Mouse (Mus musculus) forebrain, embryonic 14.5 days (tissue): ENCODE measurements around the gene Susd3. TPM values are rescaled to one million over a fixed set of nuclear protein-coding genes. Genes with fewer than 3 reads are reported as not detected.

Source experiments
- ATAC-seq: fragments of 200-750 bp; cut with Nextera tagmentation; 2 replicates; pipeline ENCODE4 v1.8.0; 2017; ENCODE audit warnings: mild to moderate bottlenecking, moderate library complexity
- DNase-seq: peaks from one replicate; pipeline ENCODE4 v3.0.0-alpha.2; 2015; ENCODE audit warnings: low spot score
- H3K27ac ChIP-seq: fragments of 300-500 bp; sonication (generic); 2 replicates; pipeline ENCODE4 v1.5.1; 2014; ENCODE audit warnings: low read depth, mild to moderate bottlenecking, control low read depth, low read length, moderate library complexity
- H3K27me3 ChIP-seq: fragments of 300-500 bp; sonication (generic); replicated peaks from 2 replicates; pipeline ENCODE4 v1.6.1; 2014; ENCODE audit warnings: low read length, control low read depth, mixed read lengths; ENCODE audit not compliant: control insufficient read depth, insufficient read depth
- H3K36me3 ChIP-seq: fragments of 300-500 bp; sonication (generic); 2 replicates; pipeline ENCODE4 v1.6.1; 2014; ENCODE audit warnings: low read length, control low read depth; ENCODE audit not compliant: control insufficient read depth, insufficient read depth
- H3K4me1 ChIP-seq: fragments of 300-500 bp; sonication (generic); 2 replicates; pipeline ENCODE4 v1.6.1; 2014; ENCODE audit warnings: antibody characterized with exemption, low read length, control low read depth; ENCODE audit not compliant: control insufficient read depth, insufficient read depth
- H3K4me2 ChIP-seq: fragments of 300-500 bp; sonication (generic); 2 replicates; pipeline ENCODE4 v1.6.1; 2014; ENCODE audit warnings: mild to moderate bottlenecking, control low read depth, low read length
- H3K4me3 ChIP-seq: fragments of 300-500 bp; sonication (generic); 2 replicates; pipeline ENCODE4 v1.5.1; 2014; ENCODE audit warnings: low read depth, low read length, control low read depth
- H3K9ac ChIP-seq: fragments of 300-500 bp; sonication (generic); 2 replicates; pipeline ENCODE4 v1.6.1; 2014; ENCODE audit warnings: mild to moderate bottlenecking, low read length, control low read depth, moderate library complexity
- H3K9me3 ChIP-seq: fragments of 300-500 bp; sonication (generic); replicated peaks from 2 replicates; pipeline ENCODE4 v1.6.1; 2016; ENCODE audit warnings: low read length, control low read depth, mixed read lengths; ENCODE audit not compliant: control insufficient read depth
- WGBS: fragments of 180-500 bp; shearing (Covaris S2); extraction: QIAGEN DNeasy Blood & Tissue Kit; methylation state at CpG from one replicate; pipeline ENCODE4 v1.1.7; 2014; 5-methylcytosine and 5-hydroxymethylcytosine counted together
- polyA plus RNA-seq: library from polyadenylated mRNA; unstranded; fragments of >200 nt; fragmentation: Nextera tagmentation; extraction: Ambion mirVana; gene quantifications from 2 replicates; pipeline ENCODE4 v1.2.1, GENCODE M21; 2014

Gene Susd3
- polyA plus RNA-seq, 1 experiment from 2014 or later = 1.4 TPM

DNA sequence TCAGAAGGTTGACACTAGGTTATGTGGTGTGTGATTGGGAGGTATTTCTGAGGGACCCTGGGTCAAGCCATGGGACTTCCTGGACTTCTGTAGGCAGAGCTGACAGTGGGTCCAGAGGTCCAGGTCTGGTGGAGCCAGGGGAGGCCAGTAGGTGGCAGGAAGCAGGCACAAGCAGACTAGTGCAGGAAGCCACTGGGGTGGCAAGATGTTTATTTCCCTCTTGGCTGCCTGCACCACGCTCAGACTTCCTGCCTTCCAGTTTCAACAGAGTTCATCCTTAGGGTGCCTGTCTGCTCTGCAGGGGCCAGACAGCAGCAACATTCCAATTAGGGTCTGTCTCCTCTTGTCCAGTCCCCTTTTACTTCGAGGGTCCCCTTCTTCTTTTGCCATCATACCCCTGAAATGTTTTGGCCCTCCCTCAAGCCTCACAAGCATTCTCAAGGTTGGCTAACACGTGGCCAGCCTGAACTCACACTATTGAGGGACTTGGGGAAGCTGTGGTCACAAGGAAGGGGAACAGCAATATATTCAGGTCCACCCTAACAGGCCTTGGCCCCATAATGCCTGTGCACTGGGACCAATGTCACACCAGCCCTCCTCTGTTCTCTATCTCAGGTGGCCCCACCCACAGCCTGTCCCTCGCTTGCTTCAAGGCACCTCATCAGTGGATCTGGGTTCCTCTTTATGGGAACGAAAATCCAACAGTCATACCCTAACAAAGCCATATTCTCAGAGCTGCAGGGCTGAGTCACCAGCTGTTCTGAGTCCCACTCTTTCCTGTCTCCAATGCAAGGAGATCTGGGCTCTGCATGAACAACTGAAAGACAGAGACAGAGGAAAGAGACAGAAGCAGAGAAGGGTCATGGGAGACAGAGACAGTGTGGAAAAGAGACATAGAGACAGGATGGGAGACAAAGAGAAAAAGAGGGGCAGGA lies 23.6 kb upstream of the Susd3 start:
- no peak overlapping the region for H3K27ac ChIP-seq
- no peak for DNase-seq
- H3K4me2 ChIP-seq = no peak overlapping the region
- no peak overlapping the region for H3K4me3 ChIP-seq
- peaks cover 5% of the 10 kb centered on the region; the same call in 1 of the 2 replicates for H3K36me3 ChIP-seq
- no peaks in the 10 kb centered on the region for H3K9me3 ChIP-seq
- 71% methylated on average over 5 of the region's 5 CpGs for WGBS
- ATAC-seq = no peak
- no peak overlapping the region for H3K9ac ChIP-seq
- H3K27me3 ChIP-seq = no peaks in the 10 kb centered on the region
- no peaks in the 10 kb centered on the region for H3K4me1 ChIP-seq

DNA sequence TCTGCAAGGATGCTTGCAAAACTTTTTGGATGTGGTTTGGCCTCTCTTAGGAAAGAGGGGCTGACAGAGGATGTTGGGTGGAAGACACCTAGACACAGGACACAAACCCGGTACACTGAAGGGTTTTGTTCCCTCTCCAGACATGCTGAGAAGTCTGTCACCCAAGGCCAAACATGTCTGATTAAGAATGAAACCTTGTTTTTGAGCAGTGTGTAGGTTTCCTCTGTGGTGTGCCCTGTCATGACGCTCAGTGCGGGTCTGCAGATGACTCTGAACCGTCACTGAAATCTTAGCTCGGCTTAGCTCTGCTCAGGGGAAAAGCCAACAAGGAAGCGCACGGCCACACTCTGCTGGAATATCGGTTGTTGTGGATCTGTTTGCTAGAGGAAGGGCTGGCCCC lies 22.0 kb upstream of the Susd3 start:
- ATAC-seq = no peak
- H3K27ac ChIP-seq = no peak overlapping the region
- H3K9ac ChIP-seq = no peak overlapping the region
- no peak overlapping the region for H3K4me3 ChIP-seq
- no peak overlapping the region for H3K4me2 ChIP-seq
- no peak for DNase-seq
- no peaks in the 10 kb centered on the region for H3K36me3 ChIP-seq
- no peaks in the 10 kb centered on the region for H3K4me1 ChIP-seq
- 87% methylated on average over 8 of the region's 8 CpGs for WGBS
- no peaks in the 10 kb centered on the region for H3K27me3 ChIP-seq
- no peaks in the 10 kb centered on the region for H3K9me3 ChIP-seq

DNA sequence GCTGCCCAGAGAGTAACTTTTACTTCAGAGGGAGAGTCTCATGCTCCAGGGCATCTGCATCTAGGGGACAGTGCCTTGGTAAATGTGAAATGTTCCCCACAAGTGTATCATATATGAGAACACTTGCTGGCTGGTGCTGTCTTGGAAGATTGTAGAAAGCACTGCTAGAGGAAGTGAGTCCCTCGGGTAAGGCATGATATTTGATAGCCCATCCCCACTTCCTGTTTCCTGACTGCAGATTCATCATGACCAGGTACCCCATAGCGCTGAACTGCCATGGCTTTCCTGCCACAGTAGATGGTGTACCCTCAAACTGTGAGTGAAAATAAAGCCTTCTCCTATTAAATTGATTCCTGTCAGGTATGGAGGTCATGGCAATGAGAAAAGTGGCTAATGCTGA lies 19.1 kb upstream of the Susd3 start:
- no peak overlapping the region for H3K9ac ChIP-seq
- ATAC-seq = no peak

DNA sequence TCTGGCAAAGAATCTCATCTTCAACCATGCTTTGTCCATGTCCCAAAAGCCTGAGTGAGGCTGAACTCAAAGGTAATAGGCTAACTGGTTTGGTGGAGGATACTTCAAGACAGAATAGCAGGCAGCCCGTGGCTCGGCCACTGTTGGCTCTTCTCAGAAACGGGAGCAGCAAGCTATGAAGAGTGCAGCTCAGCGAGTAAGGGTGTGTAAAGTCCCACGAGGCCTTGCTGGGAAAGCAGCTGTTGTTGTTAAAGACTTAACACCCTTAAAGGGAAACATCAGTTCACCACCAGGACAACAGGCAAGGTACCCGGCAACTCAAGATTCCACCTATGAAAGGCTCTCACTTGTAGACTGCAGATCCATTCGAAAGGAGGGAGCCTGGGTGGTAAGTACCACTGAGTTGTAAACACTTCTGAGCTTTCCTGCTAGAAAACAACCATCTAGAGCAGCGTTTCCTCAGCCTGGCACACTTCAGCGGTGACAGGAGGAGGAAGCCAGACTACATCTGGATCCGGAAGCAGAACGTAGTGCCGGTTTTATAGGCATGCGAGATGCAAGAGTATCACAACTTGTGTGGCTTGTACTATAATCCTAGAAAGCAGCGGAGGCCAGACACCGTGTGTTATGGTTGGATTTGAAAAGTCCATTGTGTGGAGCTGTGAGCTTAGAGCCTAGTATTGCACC lies 11.7 kb upstream of the Susd3 start:
- Histone ChIP-seq H3K36me3 (0 out of 2 replicates have a peak, but pooled peaks cover 10% of the 10 kb centered on the region), H3K27ac (no peak overlapping the region), H3K4me3 (no peak overlapping the region), H3K4me2 (no peak overlapping the region), H3K4me1 (no peaks in the 10 kb centered on the region), H3K9me3 (no peaks in the 10 kb centered on the region), H3K27me3 (no peaks in the 10 kb centered on the region), H3K9ac (no peak overlapping the region)
- DNase-seq = no peak
- WGBS = 86% methylated on average over 15 of the region's 15 CpGs
- no peak for ATAC-seq

More for the DNA sequence above, 19.1 kb upstream of the Susd3 start:
- Histone ChIP-seq H3K9me3 (no peaks in the 10 kb centered on the region), H3K27me3 (no peaks in the 10 kb centered on the region), H3K4me1 (no peaks in the 10 kb centered on the region), H3K27ac (no peak overlapping the region), H3K4me2 (no peak overlapping the region), H3K4me3 (no peak overlapping the region), H3K36me3 (0 out of 2 replicates have a peak, but pooled peaks cover 10% of the 10 kb centered on the region)
- no peak for DNase-seq
- 82% methylated on average over 2 of the region's 2 CpGs for WGBS

DNA sequence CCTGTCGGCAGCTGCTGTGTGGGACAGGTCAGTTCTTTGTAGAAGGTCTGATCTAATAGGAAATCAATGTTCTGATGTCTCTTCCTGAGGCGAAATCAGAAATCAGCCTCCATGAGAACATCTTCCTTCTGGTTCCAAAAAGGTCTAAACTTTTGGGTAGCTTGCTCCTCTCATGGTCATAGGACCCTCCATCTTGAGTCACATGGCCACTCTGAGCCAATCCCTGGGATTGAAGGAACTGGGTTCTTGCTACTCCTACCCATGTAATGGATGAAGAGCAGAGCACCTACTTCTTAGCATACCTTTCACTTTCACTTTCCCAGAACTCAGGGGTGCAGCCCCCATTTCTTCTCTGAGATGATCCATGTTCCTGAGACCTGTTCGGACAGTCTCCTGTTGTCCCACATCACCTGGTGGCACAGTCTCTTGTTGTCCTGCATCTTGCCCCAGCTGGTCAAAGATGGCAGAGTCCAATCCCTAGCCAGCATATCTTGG lies 9.4 kb upstream of the Susd3 start:
- H3K4me3 ChIP-seq = no peak overlapping the region
- no peaks in the 10 kb centered on the region for H3K4me1 ChIP-seq
- H3K27me3 ChIP-seq = no peaks in the 10 kb centered on the region
- no peak for ATAC-seq
- no peaks in the 10 kb centered on the region for H3K36me3 ChIP-seq
- no peak overlapping the region for H3K27ac ChIP-seq
- H3K9me3 ChIP-seq = no peaks in the 10 kb centered on the region
- H3K9ac ChIP-seq = no peak overlapping the region
- H3K4me2 ChIP-seq = no peak overlapping the region
- WGBS = 93% methylated on average over 3 of the region's 3 CpGs
- DNase-seq = no peak

DNA sequence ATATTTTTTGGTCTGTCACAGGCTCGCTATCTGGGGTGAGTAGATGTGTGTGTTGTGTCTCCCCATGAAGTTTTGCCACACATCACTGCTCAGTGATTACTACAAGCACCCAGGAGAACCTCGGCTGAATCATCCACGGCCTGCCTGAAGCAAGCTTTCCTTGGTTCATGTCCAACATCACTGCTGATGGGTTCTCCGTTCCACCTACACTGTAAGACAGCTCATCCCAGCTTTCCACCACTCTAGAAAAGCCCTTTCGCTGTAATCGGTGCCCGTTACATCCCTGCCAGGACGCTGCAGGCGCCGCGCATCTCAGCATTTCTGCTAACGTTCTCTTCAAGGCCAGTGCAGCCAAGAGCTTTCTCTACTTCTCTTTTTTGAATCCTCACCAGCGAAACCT lies 4.2 kb upstream of the Susd3 start:
- Histone ChIP-seq H3K4me2 (no peak overlapping the region), H3K9ac (no peak overlapping the region), H3K27me3 (peaks cover 10% of the 10 kb centered on the region), H3K9me3 (no peaks in the 10 kb centered on the region), H3K36me3 (no peaks in the 10 kb centered on the region), H3K4me1 (peaks cover 3% of the 10 kb centered on the region; the same call in 1 of the 2 replicates), H3K4me3 (no peak overlapping the region), H3K27ac (no peak overlapping the region)
- no peak for ATAC-seq
- no peak for DNase-seq
- WGBS = 90% methylated on average over 13 of the region's 13 CpGs

DNA sequence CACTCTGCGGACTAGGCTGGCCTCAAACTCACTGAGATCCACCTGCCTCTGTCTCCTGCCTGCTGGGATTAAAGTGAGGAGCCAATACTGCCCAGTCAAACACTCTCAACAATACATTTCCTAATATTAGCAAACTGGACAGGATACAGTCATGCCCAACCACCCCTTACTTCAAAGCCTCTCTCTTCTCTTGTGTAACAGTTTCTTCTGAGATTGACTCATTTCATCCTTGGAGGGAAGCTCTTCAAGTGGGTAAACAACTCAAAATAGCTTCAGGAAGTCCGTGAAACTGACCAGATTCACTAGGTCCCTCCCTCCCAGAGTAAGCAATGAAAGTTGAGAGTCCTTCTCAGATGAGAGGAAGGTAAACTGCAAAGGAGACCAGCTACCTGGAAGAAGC lies 3.6 kb upstream of the Susd3 start:
- Histone ChIP-seq H3K4me3 (no peak overlapping the region), H3K27ac (no peak overlapping the region), H3K9ac (no peak overlapping the region), H3K4me2 (no peak overlapping the region), H3K9me3 (no peaks in the 10 kb centered on the region), H3K27me3 (peaks cover 16% of the 10 kb centered on the region), H3K4me1 (peaks cover 6% of the 10 kb centered on the region; the same call in 1 of the 2 replicates), H3K36me3 (no peaks in the 10 kb centered on the region)
- 76% methylated on average over 2 of the region's 2 CpGs for WGBS
- no peak for DNase-seq
- ATAC-seq = no peak

DNA sequence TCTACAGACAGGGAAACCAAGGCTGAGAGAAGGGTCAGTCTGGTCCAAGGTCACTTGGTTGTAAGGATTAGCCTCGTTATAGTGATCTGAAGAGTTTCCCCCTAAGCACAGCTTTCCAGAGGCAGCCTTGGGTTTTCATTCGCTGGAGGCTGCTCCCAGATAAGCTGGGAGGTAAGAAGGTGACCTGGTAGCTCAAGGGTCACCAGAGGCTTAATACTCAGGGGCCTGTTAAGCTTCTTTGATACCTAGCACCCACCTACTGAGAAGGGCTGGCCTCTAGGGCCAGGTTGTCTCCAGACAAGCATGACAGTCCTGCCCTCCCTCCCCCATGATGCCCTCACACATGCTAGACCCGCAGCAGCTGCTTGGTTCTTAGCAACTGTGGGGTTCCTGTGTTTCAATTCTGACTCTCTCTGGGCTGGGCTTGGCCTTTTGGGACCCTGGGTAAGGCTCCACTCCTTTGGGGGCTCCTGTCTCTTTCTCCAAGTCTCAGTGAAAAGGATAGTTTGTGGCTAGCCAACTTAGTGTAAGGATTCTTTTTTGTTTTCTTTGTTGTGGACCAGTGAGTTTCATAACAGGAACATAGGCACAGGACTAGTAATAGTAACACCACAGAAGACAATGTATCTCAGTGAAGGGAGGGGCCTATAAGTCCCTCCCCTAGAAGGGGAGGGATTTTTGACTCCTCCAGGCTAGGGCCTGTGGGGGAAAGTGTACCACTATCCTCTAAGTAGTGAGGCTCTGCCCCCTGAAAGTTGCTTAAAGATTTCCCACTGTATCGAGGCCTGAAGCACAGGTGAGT lies 2.4 kb upstream of the Susd3 start:
- H3K9me3 ChIP-seq = no peaks in the 10 kb centered on the region
- H3K27me3 ChIP-seq = peaks cover 21% of the 10 kb centered on the region
- no peak overlapping the region for H3K4me3 ChIP-seq
- ATAC-seq (no peak), DNase-seq (no peak)
- H3K4me1 ChIP-seq = peaks cover 6% of the 10 kb centered on the region; the same call in 1 of the 2 replicates
- 21% methylated on average over 4 of the region's 4 CpGs for WGBS
- H3K9ac ChIP-seq = no peak overlapping the region
- H3K27ac ChIP-seq = no peak overlapping the region
- no peak overlapping the region for H3K4me2 ChIP-seq
- H3K36me3 ChIP-seq = no peaks in the 10 kb centered on the region
